Mouse (Mus musculus): ENCODE measurements around the gene Miga2.
"Not testable (repeated sequence)": the region's sequence is repeated elsewhere in the genome, so short reads cannot be mapped to it uniquely, and the experiment has no call there.

Miga2 gene

DNA sequence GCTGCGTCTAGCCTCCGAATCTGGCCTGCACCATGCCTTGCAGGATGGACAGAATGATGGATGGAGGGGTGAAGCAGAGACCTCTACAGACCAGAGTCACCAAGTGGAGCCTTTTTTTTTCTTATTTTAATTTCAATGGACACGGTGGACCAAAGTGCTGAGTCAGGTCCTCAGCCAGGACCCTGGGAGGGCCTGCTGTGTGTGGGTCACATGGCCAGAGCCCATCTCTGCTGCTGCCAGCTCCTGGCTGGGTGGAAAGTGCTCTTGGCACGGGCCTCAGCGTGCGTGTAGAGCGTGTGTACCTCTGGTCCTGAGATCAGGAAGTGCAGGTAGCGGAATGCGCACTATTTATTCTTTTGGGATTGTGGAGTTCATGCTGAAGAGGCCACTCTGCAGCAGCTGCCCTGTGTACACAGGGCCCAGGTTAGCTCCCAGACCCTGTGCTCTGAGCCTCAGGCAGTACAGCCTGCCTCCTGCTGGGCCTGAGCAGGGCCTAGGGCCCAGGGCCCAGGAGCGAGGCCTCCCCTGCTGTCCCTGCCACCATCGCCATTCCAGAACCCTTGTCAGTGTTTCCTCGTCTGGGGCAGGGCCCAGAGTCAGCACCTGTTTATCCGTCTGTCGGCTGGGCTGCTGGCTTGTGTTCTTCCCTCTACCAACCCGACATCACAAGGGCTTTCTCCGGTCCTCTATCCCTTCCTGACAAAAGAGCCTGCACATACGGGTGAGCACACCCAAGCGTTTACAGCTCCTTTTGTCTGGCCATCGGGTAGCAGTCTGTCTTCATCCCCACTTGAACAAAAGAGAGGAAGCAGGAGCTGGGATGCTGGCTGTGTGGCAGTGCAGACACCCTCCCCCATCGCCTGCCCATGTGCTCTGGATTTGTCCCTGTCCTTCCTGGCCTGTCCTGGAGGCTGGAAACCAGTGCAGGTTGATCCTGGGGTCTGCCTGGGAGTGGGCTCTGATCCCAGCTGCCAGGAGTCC, 35.4 kb downstream of the Miga2 start:
- no peak for DNase-seq

- no peak for DNase-seq
These were observed 37.5 kb downstream of the Miga2 start for GRCm38 (mm10) chr2:30401581-30401980.

GRCm38 (mm10) chr2:30402351-30402826, 38.4 kb downstream of the Miga2 start:
- no peak for DNase-seq

GRCm38 (mm10) chr2:30402843-30403242, 38.8 kb downstream of the Miga2 start:
- no peak for DNase-seq

- DNase-seq, result no peak
These were observed 39.8 kb downstream of the Miga2 start for GRCm38 (mm10) chr2:30403870-30404269.

DNA sequence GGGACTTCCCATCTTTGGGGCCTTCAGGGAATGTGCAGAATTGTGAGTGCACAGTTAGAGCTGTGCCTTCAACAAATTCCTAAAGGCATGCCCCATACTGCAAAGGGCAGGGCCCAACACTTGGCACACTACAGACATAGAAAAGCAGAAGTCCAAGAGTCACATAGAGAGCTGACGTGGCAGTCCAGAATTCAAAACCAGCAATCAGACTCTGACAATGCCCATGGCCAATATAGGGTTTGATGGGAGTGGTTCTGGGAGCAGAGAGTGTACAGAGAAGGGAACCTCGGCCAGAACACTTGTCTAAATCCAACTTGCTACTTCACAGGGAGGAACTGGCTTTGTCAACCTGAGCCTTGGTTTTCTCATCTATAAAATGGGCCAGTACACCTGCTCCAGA, 43.2 kb downstream of the Miga2 start:
- DNase-seq, result no peak

GRCm38 (mm10) chr2:30407778-30408177, 43.7 kb downstream of the Miga2 start:
- no peak for DNase-seq

GRCm38 (mm10) chr2:30408452-30409100, 44.5 kb downstream of the Miga2 start:
- no peak for DNase-seq

GRCm38 (mm10) chr2:30409454-30410176, 45.6 kb downstream of the Miga2 start:
- DNase-seq, result no peak

DNA sequence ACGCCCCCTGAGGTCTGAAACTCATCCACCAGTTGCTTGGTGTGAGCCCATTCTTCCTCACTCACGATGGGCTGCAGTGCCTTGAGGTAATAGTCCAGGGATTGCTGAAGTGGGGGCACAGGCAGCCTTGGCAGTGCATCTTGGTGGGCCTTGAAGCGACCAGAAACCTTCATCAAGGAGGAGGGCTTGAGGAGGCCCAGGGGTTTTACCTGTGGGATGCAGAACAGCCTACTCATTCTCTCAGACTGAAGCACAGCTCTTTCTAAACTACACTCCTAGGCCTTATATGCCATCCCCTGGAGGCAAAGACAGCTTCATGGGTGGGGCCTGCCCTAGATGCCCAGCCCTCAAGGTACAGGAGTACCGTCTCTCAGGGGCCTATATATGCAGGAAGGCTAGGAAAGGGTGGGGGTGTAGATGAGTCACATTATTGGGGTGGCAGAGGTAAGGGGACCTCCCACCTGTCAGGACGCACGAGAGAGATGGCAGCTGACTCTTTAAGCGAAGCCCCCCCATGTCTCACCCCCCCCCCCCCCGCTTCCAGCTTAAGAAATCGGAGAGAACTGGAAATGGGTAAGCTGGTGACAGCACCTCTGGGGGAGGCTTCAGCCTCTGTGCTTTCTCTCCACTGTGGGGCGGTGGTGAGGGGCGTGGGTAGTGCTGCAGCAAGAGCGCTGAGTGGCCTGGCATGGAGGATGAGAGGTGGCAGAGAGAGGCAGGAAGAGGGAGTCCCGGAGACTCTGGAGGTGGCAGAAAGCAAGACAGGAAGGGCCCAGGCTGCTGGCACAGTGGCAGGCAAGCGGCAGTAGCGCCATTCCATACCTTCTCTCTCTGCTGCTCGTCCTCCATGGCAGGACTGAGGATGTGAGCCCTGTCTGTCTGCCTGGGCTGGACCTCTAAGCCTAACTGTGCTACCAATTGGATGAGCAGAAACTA, 49.3 kb downstream of the Miga2 start:
- DNase-seq, result peak in 1 of 2 experiments; percentile 36

GRCm38 (mm10) chr2:30414101-30414500, 50.1 kb downstream of the Miga2 start:
- DNase-seq, result no peak

GRCm38 (mm10) chr2:30414681-30415080, 50.6 kb downstream of the Miga2 start:
- DNase-seq, result no peak

- DNase-seq, result peak; percentile 72 to 81
These were observed 51.3 kb downstream of the Miga2 start, which contains the start of gene Crat for GRCm38 (mm10) chr2:30415157-30415935. TSS of gene Crat (minus strand) at chr2:30415813.

DNA sequence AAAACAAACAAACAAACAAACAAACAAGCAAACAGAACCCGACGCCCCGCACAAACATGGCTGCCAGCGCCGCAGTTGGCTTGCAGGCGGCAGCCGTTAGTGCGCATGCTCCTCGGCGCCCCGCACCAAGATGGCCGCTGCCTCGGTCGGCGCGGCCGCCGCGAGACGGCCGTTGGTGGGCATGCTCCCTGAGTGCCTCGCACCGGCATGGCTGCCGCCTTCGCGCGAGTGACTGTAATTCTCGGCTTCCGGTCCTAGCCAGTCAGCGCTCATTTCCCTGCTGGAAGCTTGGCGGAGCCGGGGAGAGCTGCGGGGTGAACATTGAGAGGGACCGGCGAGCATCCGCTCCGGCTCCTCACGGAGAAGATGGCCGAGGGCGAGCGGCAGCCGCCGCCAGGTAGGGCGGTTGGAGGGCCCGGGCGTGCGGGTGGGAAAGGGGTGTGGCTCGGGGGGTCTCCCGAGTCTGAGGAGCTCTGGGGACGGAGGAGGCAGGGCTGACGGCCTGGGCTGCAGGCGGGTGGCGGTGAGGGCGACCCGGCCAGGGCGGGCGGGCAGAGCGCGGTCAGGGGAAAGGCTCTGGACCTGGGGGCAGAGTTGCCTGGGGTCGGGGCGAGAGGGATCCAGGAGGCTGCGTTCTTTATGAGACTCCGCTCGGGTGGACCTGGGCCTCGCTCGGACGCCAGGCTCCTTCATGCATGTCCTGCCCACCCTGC, 52.1 kb downstream of the Miga2 start, which contains the start of gene Ptpa:
Ptpa (plus strand) TSS at position 104 of the 713 bp plus-strand sequence.
- DNase-seq, result peak; percentile 94 to 95

- no peak for DNase-seq
These were observed 52.6 kb downstream of the Miga2 start for GRCm38 (mm10) chr2:30416649-30416965.

DNA sequence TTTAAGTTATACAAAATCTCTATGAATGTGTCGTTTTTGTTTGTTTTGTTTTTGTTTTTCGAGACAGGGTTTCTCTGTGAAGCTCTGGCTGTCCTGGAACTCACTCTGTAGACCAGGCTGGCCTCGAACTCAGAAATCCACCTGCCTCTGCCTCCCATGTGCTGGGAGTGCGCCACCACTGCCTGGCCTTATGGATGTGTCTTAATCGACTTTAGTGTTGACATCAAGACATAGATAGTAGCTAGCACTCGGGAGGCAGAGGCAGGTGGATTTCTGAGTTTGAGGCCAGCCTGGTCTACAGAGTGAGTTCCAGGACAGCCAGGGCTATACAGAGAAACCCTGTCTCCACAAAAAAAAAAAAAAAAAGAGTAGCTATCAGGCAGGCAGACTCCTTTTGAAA, 53.1 kb downstream of the Miga2 start:
- DNase-seq, result not testable (repeated sequence)

DNA sequence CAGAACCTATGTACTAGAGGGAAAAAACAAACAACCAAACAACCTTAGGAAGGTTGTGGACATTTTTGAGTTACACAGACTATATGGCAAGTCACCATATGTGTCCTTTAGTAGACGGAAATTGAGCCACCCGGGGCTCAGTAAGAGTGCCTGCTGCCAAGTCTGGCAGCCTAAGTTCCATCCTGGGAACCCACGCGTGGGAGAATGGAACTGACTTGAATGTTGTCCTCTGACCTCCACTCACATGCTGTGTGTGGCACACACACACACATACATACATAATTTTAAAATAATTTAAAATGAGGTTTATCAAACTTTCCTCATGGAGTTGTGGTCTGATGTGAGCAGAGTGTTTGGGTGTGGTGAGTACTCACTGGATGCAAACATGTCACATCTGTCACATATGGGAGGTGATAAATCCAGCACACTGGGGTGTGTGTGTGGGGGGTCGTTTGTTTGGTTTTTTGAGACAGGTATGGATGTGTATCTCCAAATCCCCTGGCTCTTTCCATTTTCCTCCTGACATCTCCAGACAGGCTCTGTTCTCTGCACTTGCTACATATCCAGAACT, 53.6 kb downstream of the Miga2 start:
- no peak for DNase-seq

DNA sequence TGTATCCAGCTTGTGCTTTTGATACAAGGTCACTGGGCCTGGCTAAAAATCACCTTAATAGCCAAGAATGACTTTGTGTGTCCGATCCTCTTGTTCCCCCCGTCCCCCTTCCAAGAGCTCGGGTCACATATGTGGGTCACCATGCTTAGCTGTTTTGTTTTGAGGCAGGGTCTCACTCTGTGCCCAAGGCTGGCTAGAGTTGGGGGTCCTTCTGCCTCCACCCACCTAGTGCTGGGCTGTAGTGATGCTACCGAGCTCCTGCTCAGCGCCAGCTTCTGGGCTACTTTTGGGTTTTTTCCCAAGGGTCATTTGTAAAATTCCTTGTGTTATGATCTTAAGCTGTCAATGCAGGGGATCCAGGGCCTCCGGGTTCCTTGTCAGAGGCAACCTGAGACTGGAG, 54.2 kb downstream of the Miga2 start:
- no peak for DNase-seq

DNA sequence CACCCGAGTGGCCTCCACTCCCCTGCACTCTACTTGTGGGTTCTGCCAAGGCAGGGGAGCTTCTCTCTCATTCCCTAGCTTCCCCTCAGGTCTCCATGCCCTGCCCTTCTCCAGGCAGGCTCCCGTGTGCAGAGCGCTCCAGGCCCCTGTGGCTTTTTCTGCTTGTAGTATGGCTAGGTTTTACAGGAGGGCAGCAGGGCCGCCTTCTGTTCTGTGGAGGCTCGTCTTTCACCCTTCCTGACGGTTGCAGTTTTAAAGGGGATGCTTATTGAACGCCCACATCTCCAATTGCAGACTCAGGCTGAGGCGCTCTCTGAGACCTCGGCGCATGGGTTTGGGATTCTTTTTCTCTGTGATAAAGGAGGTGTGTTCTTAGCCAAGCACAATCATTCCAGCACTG, 55.1 kb downstream of the Miga2 start:
- no peak for DNase-seq

DNA sequence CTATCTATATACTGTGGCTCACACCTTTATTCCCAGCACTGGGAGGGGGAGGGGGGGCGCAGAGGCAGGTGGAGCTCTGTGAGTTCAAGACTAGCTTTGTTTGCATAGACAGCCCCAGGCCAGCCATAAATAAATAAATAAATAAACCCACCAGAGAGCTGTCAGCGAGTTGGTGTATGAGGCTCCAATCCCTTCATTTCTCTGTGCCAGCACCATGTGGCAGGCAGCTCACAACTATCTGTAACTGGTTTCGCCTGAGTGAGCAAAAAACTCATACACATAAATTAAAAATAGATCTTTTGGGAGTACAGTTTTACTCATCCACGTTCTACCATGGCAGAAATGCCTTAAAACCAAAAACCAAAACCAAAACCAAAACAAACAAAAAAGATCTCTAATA, 57.4 kb downstream of the Miga2 start:
- DNase-seq, result no peak
